Mouse (Mus musculus): ENCODE results near the gene 1700001J03Rik. TPM values are rescaled to one million over a fixed set of nuclear protein-coding genes. Genes with fewer than 3 reads are reported as not detected.
A peak's percentile ranks its signal among the peaks of the same experiment; 100 is the strongest.
"Not testable (repeated sequence)": the region's sequence is repeated elsewhere in the genome, so short reads cannot be mapped to it uniquely, and the experiment has no call there.

1700001J03Rik gene
- polyA plus RNA-seq (2012; rRNA removed): 2.2 and 2.8 TPM in 2 replicates

DNA sequence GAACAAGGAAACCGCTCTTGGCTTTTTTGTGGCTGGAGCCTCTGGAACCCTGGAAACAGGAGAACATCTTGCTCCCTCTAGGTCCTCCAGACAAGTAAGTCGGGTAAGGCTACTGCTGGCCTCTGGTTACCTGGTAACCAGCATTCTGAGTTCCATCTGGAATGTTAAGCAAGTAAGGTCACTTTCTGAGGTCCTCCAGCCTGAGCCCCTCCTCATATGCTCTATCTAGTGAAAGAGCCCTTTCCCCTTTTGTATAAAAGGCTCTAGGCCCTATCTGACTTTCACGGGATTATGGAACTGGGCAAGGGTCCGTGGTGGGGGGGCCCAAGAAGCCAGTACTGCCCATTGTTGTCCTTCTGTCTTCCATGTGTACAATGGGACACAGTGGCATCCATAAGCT is at the start of gene 1700001J03Rik:
Gene 1700001J03Rik (minus strand): TSS at position 101 of the 400 bp plus-strand sequence.
- H3K4me3 ChIP-seq (replicated peaks; ENCODE audit: insufficient read depth, low read depth, low read length): not testable (repeated sequence)

DNA sequence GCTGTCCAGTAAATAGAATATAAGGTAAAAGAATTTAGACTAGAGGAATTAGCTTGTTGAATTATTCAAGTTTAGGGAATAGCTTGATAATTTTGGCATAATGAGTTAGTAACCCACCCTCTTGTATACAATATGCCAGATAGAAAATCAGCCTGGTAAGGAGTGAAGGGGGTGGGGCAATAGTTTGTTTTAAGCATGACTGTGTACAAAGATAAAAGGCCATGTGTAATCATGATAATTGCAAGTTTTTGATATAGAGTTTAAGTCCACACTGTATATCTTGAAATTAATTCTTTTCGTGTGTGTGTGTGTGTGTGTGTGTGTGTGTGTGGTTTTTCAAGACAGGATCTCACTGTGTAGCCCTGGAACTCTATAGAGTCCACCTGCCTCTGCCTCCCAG is 49.2 kb upstream of the 1700001J03Rik start:
- H3K4me1 ChIP-seq (ENCODE audit: control insufficient read depth, insufficient read depth, low read length): peaks cover 2% of the 10 kb centered on the region; the same call in 1 of the 2 replicates
- no peak for DNase-seq
- TF ChIP-seq CTCF (IDR thresholded peaks at IDR 0.05; ENCODE audit: borderline replicate concordance, insufficient read depth, low read depth, low read length) (no peak), POLR2A (IDR thresholded peaks at IDR 0.05; ENCODE audit: borderline replicate concordance, insufficient read depth, low read length) (no peak)
- no peaks in the 10 kb centered on the region for H3K27me3 ChIP-seq (ENCODE audit: control insufficient read depth, insufficient read depth, low read length)
- no peak overlapping the region for H3K27ac ChIP-seq (ENCODE audit: insufficient read depth, low read length)
- H3K4me3 ChIP-seq (replicated peaks; ENCODE audit: insufficient read depth, low read depth, low read length): no peak overlapping the region
- 76% methylated on average over 1 of the region's 1 CpGs for WGBS

More for the DNA sequence above, at the start of gene 1700001J03Rik:
- 77% methylated on average over 4 of the region's 4 CpGs for WGBS
- not testable (repeated sequence) for H3K27ac ChIP-seq (ENCODE audit: insufficient read depth, low read length); DNase-seq; H3K27me3 ChIP-seq (ENCODE audit: control insufficient read depth, insufficient read depth, low read length)
- H3K4me1 ChIP-seq (ENCODE audit: control insufficient read depth, insufficient read depth, low read length): peaks cover 15% of the 10 kb centered on the region

DNA sequence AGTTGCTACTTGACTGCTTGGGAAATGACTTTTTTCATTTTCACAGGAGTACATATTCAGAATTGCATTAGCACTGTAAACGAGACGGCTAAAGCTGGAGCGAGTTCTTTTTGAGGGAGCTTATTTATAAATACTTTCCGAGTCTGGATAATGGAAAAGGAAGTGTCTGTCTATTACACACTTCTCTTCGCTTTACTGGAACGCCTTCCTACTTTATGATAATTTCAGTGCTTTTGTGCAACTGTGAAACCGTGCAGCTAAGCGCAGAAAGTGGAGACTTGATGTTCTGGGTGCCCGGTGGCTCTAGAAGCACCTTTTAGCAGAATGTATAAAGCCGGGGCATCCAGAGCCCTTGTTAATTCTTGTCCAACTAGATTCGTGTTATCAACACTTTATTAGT is 47.7 kb upstream of the 1700001J03Rik start:
- no peak for DNase-seq
- 27% methylated on average over 11 of the region's 11 CpGs for WGBS
- Histone ChIP-seq H3K4me1 (ENCODE audit: control insufficient read depth, insufficient read depth, low read length) (no peaks in the 10 kb centered on the region; the same call in 1 of the 2 replicates), H3K27ac (ENCODE audit: insufficient read depth, low read length) (no peak overlapping the region), H3K27me3 (ENCODE audit: control insufficient read depth, insufficient read depth, low read length) (no peaks in the 10 kb centered on the region), H3K4me3 (replicated peaks; ENCODE audit: insufficient read depth, low read depth, low read length) (peak overlapping the region; percentile 78)
- TF ChIP-seq CTCF (IDR thresholded peaks at IDR 0.05; ENCODE audit: borderline replicate concordance, insufficient read depth, low read depth, low read length) (no peak), POLR2A (IDR thresholded peaks at IDR 0.05; ENCODE audit: borderline replicate concordance, insufficient read depth, low read length) (no peak)

DNA sequence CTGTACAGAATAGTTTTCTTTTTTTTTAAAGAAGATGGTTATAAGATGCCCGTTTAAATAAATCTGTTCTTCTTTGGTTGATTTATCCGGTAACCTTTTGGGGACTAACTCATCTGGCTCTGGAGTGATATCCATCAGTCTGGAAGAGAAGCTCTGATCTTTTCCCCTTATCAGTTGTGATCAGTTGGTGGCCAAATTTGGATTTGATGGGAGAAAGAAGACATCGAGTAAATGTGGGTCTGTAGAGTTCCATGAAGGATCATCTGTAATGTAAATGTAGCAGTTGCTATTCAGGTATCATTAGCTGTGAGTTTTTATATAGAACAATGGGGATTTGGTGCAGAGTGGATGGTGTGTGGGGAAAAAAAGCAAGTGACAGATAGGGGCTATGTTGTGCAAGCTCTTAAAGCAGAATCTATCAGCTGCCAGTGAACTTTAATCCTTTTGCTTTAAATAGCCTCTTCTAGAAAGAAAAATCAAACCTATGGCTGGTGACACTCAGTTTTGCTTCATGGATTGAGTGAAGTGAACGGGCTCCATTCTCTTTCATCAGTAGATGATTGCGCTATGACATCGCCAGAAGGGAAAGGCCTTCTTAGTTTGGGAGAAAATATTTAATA is 47.1 kb upstream of the 1700001J03Rik start:
- no peak for TF ChIP-seq POLR2A (IDR thresholded peaks at IDR 0.05; ENCODE audit: borderline replicate concordance, insufficient read depth, low read length)
- no peak for TF ChIP-seq CTCF (IDR thresholded peaks at IDR 0.05; ENCODE audit: borderline replicate concordance, insufficient read depth, low read depth, low read length)
- Histone ChIP-seq H3K4me1 (ENCODE audit: control insufficient read depth, insufficient read depth, low read length) (no peaks in the 10 kb centered on the region; the same call in 1 of the 2 replicates), H3K27ac (ENCODE audit: insufficient read depth, low read length) (no peak overlapping the region), H3K4me3 (replicated peaks; ENCODE audit: insufficient read depth, low read depth, low read length) (peak overlapping the region; percentile 78), H3K27me3 (ENCODE audit: control insufficient read depth, insufficient read depth, low read length) (no peaks in the 10 kb centered on the region)
- 17% methylated on average over 6 of the region's 6 CpGs for WGBS
- DNase-seq: no peak

DNA sequence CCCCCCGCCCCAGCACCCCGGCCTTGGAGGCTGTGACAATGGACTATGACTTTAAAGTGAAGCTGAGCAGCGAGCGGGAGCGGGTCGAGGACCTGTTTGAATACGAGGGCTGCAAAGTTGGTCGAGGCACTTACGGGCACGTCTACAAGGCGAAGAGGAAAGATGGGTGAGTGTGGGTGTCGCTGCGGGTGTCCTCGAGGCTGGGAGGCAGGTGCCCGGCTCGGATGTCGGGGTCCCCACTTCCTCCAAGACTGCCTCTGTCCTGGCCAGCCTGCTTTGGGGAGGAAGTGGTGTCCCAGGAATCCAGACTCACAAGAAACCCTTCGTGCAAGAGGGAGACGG is 46.5 kb upstream of the 1700001J03Rik start:
- under 1% methylated on average over 19 of the region's 19 CpGs for WGBS
- Histone ChIP-seq H3K4me1 (ENCODE audit: control insufficient read depth, insufficient read depth, low read length) (no peaks in the 10 kb centered on the region; the same call in 1 of the 2 replicates), H3K27ac (ENCODE audit: insufficient read depth, low read length) (0 out of 2 replicates have a peak overlapping the region, but pooled peaks have one; percentile 81), H3K27me3 (ENCODE audit: control insufficient read depth, insufficient read depth, low read length) (no peaks in the 10 kb centered on the region), H3K4me3 (replicated peaks; ENCODE audit: insufficient read depth, low read depth, low read length) (peak overlapping the region; percentile 78)
- no peak for TF ChIP-seq POLR2A (IDR thresholded peaks at IDR 0.05; ENCODE audit: borderline replicate concordance, insufficient read depth, low read length)
- no peak for TF ChIP-seq CTCF (IDR thresholded peaks at IDR 0.05; ENCODE audit: borderline replicate concordance, insufficient read depth, low read depth, low read length)
- DNase-seq: peak in 1 of 2 experiments; percentile 53

DNA sequence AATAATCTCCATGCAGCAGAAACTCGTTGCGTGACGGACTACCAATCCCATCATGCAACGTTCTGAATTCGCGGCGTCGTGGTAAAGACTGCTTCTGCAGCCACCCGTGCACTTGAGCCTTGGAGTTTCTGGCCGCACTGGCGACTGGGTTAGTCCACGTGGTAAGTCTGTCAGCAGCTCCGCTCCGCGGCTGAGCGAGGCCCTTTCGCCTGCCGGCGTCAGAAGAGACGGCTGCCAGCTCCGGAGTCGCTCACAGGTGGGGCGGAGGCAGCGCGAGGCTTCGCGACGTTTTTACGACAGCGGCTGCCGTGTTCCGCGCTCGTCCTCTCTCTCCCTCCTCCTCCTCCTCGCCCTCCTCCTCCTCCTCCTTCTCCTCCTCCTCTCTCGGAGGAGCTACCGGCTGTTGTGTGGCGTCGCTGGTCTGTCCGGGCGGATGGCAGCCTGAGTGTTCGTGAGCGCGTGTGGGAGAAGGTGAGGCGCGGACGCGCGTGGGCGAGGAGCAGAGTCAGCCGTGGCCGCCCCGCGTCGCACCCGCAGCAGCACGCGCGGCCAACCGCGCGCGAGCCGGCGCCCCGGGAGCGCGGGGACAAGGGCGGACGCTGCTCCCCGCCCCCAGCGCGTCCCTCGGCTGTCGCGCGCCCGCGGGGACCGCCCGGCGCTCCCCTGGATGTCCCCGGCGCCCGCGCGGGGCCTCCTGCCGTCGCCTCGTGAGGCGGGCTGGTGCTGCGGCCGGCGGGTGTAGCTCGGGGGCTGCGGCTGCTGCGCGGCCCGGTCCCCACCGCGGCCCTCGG is 46.0 kb upstream of the 1700001J03Rik start, which contains the start of gene Cdk8:
Gene Cdk8 (plus strand): TSS at position 367 of the 791 bp plus-strand sequence.
- no peaks in the 10 kb centered on the region; the same call in 1 of the 2 replicates for H3K4me1 ChIP-seq (ENCODE audit: control insufficient read depth, insufficient read depth, low read length)
- WGBS: under 1% methylated on average over 91 of the region's 102 CpGs
- DNase-seq: peak; percentile 95
- no peaks in the 10 kb centered on the region for H3K27me3 ChIP-seq (ENCODE audit: control insufficient read depth, insufficient read depth, low read length)
- peak within 1 kb of the TSS; percentile 78 for H3K4me3 ChIP-seq (replicated peaks; ENCODE audit: insufficient read depth, low read depth, low read length)
- H3K27ac ChIP-seq (ENCODE audit: insufficient read depth, low read length): peak within 1 kb of the TSS; percentile 81
- TF ChIP-seq POLR2A (IDR thresholded peaks at IDR 0.05; ENCODE audit: borderline replicate concordance, insufficient read depth, low read length) (peak; percentile 83), CTCF (IDR thresholded peaks at IDR 0.05; ENCODE audit: borderline replicate concordance, insufficient read depth, low read depth, low read length) (no peak)

DNA sequence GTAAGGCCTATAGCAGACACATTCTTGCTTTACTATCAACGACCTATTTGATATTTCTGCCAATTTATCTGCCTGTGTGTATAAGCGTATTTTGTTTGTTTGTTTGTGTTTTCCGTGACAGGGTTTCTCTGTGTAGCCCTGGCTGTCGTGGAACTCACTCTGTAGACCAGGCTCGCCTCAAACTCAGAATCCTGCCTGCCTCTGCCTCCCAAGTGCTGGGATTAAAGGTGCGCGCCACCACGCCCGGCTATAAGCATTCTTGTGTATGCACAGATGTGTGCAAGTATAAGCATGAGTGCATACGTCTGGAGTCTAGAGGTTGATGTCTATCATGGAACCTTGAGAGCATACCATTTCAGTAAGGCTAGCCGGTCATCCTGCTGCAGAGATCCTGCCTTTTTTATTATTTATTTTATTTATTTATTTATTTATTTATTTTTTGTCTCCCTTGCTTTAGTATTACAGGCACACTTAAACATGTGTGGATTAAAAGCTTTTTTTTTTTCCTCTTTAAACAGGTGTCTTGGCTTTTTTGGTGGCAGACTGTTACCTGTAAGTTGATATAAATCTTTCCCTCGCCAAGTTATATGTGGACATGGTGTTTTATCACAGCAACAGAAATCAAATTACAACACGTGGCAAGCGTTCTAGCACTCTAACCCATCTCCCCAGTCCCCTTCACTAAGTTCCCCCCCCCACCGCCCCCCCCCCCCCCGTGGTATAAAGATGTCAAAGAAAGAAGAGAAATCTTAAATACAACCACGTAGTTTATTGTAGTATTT is 45.0 kb upstream of the 1700001J03Rik start:
- Histone ChIP-seq H3K4me1 (ENCODE audit: control insufficient read depth, insufficient read depth, low read length) (no peaks in the 10 kb centered on the region), H3K27me3 (ENCODE audit: control insufficient read depth, insufficient read depth, low read length) (no peaks in the 10 kb centered on the region), H3K27ac (ENCODE audit: insufficient read depth, low read length) (no peak overlapping the region), H3K4me3 (replicated peaks; ENCODE audit: insufficient read depth, low read depth, low read length) (peak overlapping the region; percentile 78)
- TF ChIP-seq CTCF (IDR thresholded peaks at IDR 0.05; ENCODE audit: borderline replicate concordance, insufficient read depth, low read depth, low read length) (no peak), POLR2A (IDR thresholded peaks at IDR 0.05; ENCODE audit: borderline replicate concordance, insufficient read depth, low read length) (no peak)
- no peak for DNase-seq
- 54% methylated on average over 17 of the region's 17 CpGs for WGBS

All from cerebellum, adult 2 months (tissue).